Mouse (Mus musculus): ENCODE data around the gene Galnt6. TPM values are rescaled to one million over a fixed set of nuclear protein-coding genes. Genes with fewer than 3 reads are reported as not detected.

Galnt6 gene
- polyA plus RNA-seq, 1 experiment: 0.29 TPM

DNA sequence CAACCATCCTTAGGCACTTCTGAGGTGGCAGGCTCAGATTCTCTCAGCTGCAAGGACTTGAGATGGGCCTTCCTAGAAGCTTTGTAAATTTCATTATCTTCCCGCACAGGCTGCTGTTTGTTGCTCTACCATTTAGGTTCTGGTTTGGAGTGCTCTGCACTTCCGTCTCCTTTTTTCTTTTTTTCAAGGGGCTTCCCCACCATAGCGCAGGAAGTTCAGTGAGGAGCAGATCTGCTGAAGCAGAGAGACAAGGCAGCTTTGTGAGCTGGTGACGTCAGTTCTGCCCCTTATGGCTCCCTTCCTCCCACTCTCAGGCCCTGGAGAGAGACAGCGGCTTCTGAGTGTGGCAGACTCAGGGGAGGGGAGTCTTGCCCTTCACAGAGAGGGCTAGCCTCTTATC lies 3.4 kb upstream of the Galnt6 start:
- Histone ChIP-seq H3K4me3 (ENCODE audit: insufficient read depth, poor library complexity, severe bottlenecking) (no peak overlapping the region), H3K79me2 (ENCODE audit: control insufficient read depth, insufficient read depth) (no peaks in the 10 kb centered on the region), H3ac (ENCODE audit: control insufficient read depth, insufficient read length, low read depth) (no peak overlapping the region), H3K27me3 (ENCODE audit: control insufficient read depth, insufficient read depth, insufficient read length) (no peaks in the 10 kb centered on the region), H3K36me3 (ENCODE audit: control insufficient read depth, insufficient read depth) (no peaks in the 10 kb centered on the region), H3K79me3 (ENCODE audit: low read depth) (no peaks in the 10 kb centered on the region)
- TF ChIP-seq MYOG (IDR thresholded peaks at IDR 0.05; ENCODE audit: control insufficient read depth, extremely low read depth, insufficient read length) (no peak), MYOD1 (IDR thresholded peaks at IDR 0.05; ENCODE audit: control insufficient read depth, insufficient read length, low read depth) (no peak), MAX (IDR thresholded peaks at IDR 0.05) (no peak), USF1 (IDR thresholded peaks at IDR 0.05; ENCODE audit: low read depth) (no peak), FOSL1 (IDR thresholded peaks at IDR 0.05; ENCODE audit: insufficient read depth, low read length, poor library complexity, severe bottlenecking) (no peak), CEBPB (IDR thresholded peaks at IDR 0.05; ENCODE audit: low read depth) (no peak), CTCF (IDR thresholded peaks at IDR 0.05; ENCODE audit: control insufficient read depth, insufficient read depth, insufficient read length) (no peak)

DNA sequence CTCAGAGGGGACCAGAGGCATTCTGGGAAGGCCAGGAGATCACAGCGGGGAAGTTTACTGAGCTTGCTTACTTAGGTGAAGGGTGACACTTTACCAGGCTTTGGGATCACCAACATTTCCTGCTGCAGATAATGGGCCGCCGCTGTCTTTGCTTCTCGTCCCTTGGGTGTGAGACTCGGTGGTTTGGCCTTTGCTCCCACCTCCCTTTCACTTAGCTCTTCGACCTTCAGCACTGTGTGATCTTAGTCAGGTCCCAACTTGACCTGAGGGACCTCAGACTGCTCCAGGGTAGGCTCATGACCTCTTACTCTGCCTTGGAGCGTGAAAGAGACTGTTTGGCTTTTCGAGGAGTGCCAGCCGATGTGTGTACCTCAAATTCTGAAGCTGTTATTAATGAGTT lies 1.9 kb upstream of the Galnt6 start:
- no peaks in the 10 kb centered on the region for H3K36me3 ChIP-seq (ENCODE audit: control insufficient read depth, insufficient read depth)
- no peak for TF ChIP-seq MAX (IDR thresholded peaks at IDR 0.05)
- TF ChIP-seq CTCF (IDR thresholded peaks at IDR 0.05; ENCODE audit: control insufficient read depth, insufficient read depth, insufficient read length): no peak
- no peak for TF ChIP-seq FOSL1 (IDR thresholded peaks at IDR 0.05; ENCODE audit: insufficient read depth, low read length, poor library complexity, severe bottlenecking)
- no peak for TF ChIP-seq USF1 (IDR thresholded peaks at IDR 0.05; ENCODE audit: low read depth)
- TF ChIP-seq MYOD1 (IDR thresholded peaks at IDR 0.05; ENCODE audit: control insufficient read depth, insufficient read length, low read depth): no peak
- TF ChIP-seq MYOG (IDR thresholded peaks at IDR 0.05; ENCODE audit: control insufficient read depth, extremely low read depth, insufficient read length): no peak
- TF ChIP-seq CEBPB (IDR thresholded peaks at IDR 0.05; ENCODE audit: low read depth): no peak
- no peaks in the 10 kb centered on the region for H3K79me2 ChIP-seq (ENCODE audit: control insufficient read depth, insufficient read depth)
- no peak overlapping the region for H3ac ChIP-seq (ENCODE audit: control insufficient read depth, insufficient read length, low read depth)
- H3K27me3 ChIP-seq (ENCODE audit: control insufficient read depth, insufficient read depth, insufficient read length): no peaks in the 10 kb centered on the region
- H3K4me3 ChIP-seq (ENCODE audit: insufficient read depth, poor library complexity, severe bottlenecking): no peak overlapping the region
- H3K79me3 ChIP-seq (ENCODE audit: low read depth): no peaks in the 10 kb centered on the region

DNA sequence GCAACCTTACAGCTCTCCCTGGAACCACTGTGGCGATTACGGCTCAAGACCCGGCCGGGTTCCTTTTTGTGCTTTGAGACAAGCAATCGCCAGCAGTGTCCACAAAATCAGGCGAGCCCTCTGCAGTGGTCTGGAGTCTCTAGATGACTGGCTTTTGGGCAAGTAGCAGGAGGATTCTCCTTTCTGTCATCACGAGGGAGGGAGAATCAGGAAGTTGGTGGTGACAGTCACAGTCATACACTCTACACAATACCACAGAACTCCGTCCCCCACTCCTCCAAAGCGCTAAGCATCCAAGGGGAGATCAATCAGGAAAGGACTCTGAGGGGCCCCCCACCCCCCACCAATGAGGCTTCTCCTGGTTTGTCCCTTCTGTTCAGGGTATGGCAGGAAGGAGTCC lies 590 bp downstream of the Galnt6 start:
- TF ChIP-seq USF1 (IDR thresholded peaks at IDR 0.05; ENCODE audit: low read depth) (no peak), MAX (IDR thresholded peaks at IDR 0.05) (no peak), MYOG (IDR thresholded peaks at IDR 0.05; ENCODE audit: control insufficient read depth, extremely low read depth, insufficient read length) (no peak), CTCF (IDR thresholded peaks at IDR 0.05; ENCODE audit: control insufficient read depth, insufficient read depth, insufficient read length) (no peak), CEBPB (IDR thresholded peaks at IDR 0.05; ENCODE audit: low read depth) (no peak), FOSL1 (IDR thresholded peaks at IDR 0.05; ENCODE audit: insufficient read depth, low read length, poor library complexity, severe bottlenecking) (no peak)
- Histone ChIP-seq H3K79me3 (ENCODE audit: low read depth) (no peaks in the 10 kb centered on the region), H3K79me2 (ENCODE audit: control insufficient read depth, insufficient read depth) (no peaks in the 10 kb centered on the region), H3K27me3 (ENCODE audit: control insufficient read depth, insufficient read depth, insufficient read length) (no peaks in the 10 kb centered on the region), H3K36me3 (ENCODE audit: control insufficient read depth, insufficient read depth) (no peaks in the 10 kb centered on the region), H3K4me3 (ENCODE audit: insufficient read depth, poor library complexity, severe bottlenecking) (no peak overlapping the region), H3ac (ENCODE audit: control insufficient read depth, insufficient read length, low read depth) (no peak overlapping the region)

DNA sequence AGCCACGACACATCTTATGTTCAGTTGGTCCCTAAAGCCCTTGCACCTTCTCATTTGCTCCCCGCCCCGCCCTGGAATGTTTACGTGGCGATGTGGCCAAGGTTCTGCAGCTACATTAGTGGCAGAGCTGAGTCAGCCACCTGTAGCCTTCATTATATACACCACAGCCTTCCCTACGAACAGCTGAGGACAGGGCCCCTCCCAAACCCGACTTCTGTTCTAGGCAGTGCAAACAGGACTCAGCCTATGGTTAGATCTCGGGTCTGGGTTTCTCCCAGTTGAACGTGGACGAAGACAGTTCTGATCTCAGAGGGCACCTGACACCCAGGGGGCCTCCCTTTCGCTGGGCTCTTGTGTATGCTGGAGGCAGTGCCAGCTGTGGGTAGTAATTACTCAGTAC lies 1.3 kb downstream of the Galnt6 start:
- Histone ChIP-seq H3K4me3 (ENCODE audit: insufficient read depth, poor library complexity, severe bottlenecking) (no peak overlapping the region), H3K27me3 (ENCODE audit: control insufficient read depth, insufficient read depth, insufficient read length) (no peaks in the 10 kb centered on the region), H3ac (ENCODE audit: control insufficient read depth, insufficient read length, low read depth) (no peak overlapping the region), H3K79me2 (ENCODE audit: control insufficient read depth, insufficient read depth) (no peaks in the 10 kb centered on the region), H3K79me3 (ENCODE audit: low read depth) (no peaks in the 10 kb centered on the region), H3K36me3 (ENCODE audit: control insufficient read depth, insufficient read depth) (no peaks in the 10 kb centered on the region)
- TF ChIP-seq MYOD1 (IDR thresholded peaks at IDR 0.05; ENCODE audit: control insufficient read depth, insufficient read length, low read depth): peak; percentile 4
- no peak for TF ChIP-seq FOSL1 (IDR thresholded peaks at IDR 0.05; ENCODE audit: insufficient read depth, low read length, poor library complexity, severe bottlenecking)

DNA sequence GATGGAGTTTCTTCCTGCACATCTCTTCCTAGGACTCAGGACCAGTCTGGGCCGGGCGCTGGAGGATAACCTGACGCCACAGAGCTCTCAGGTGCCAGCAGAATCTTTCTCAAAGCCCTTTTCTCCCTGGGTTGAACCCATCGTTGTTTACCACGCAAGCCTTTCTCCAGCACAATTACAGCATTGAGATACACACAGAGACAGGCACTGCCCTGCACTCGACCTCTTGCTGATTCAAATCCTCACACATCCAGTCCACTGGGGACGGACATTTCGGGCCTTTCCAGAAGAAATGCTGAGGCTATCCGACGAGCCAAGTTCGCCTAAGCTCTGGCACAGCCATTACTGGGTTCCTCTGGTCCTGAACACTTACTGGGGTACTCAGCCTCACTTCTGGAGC lies 2.5 kb downstream of the Galnt6 start:
- no peak overlapping the region for H3ac ChIP-seq (ENCODE audit: control insufficient read depth, insufficient read length, low read depth)
- no peak for TF ChIP-seq USF1 (IDR thresholded peaks at IDR 0.05; ENCODE audit: low read depth)
- TF ChIP-seq MYOG (IDR thresholded peaks at IDR 0.05; ENCODE audit: control insufficient read depth, extremely low read depth, insufficient read length): no peak
- no peak for TF ChIP-seq CTCF (IDR thresholded peaks at IDR 0.05; ENCODE audit: control insufficient read depth, insufficient read depth, insufficient read length)
- TF ChIP-seq CEBPB (IDR thresholded peaks at IDR 0.05; ENCODE audit: low read depth): no peak
- no peak for TF ChIP-seq MAX (IDR thresholded peaks at IDR 0.05)
- TF ChIP-seq MYOD1 (IDR thresholded peaks at IDR 0.05; ENCODE audit: control insufficient read depth, insufficient read length, low read depth): no peak
- no peak for TF ChIP-seq FOSL1 (IDR thresholded peaks at IDR 0.05; ENCODE audit: insufficient read depth, low read length, poor library complexity, severe bottlenecking)
- no peaks in the 10 kb centered on the region for H3K79me2 ChIP-seq (ENCODE audit: control insufficient read depth, insufficient read depth)
- H3K79me3 ChIP-seq (ENCODE audit: low read depth): no peaks in the 10 kb centered on the region
- H3K36me3 ChIP-seq (ENCODE audit: control insufficient read depth, insufficient read depth): no peaks in the 10 kb centered on the region
- no peak overlapping the region for H3K4me3 ChIP-seq (ENCODE audit: insufficient read depth, poor library complexity, severe bottlenecking)
- no peaks in the 10 kb centered on the region for H3K27me3 ChIP-seq (ENCODE audit: control insufficient read depth, insufficient read depth, insufficient read length)

DNA sequence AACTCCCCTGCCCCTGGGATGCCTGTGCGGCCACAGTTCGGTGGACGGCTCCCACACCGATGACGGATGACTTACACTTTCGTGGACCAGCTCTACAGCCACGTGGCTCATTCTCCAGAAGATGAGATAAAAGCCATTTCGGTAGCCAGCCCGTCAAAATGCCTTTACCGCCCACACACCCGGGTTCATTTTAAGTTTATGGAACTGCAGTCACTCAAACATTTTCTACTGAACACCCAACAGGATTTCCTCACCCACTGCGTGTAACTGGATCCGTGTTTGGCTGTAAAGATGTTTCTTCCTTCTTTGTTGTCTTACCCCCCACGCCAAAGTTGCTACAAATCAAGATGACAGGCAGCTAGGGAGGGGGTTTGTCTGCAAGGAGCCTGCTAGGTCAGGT lies 5.7 kb downstream of the Galnt6 start:
- no peaks in the 10 kb centered on the region for H3K36me3 ChIP-seq (ENCODE audit: control insufficient read depth, insufficient read depth)
- H3K79me2 ChIP-seq (ENCODE audit: control insufficient read depth, insufficient read depth): no peaks in the 10 kb centered on the region
- H3K4me3 ChIP-seq (ENCODE audit: insufficient read depth, poor library complexity, severe bottlenecking): no peak overlapping the region
- TF ChIP-seq CEBPB (IDR thresholded peaks at IDR 0.05; ENCODE audit: low read depth) (no peak), MYOG (IDR thresholded peaks at IDR 0.05; ENCODE audit: control insufficient read depth, extremely low read depth, insufficient read length) (no peak), USF1 (IDR thresholded peaks at IDR 0.05; ENCODE audit: low read depth) (peak; percentile 45)
- no peaks in the 10 kb centered on the region for H3K27me3 ChIP-seq (ENCODE audit: control insufficient read depth, insufficient read depth, insufficient read length)
- no peak overlapping the region for H3ac ChIP-seq (ENCODE audit: control insufficient read depth, insufficient read length, low read depth)
- no peaks in the 10 kb centered on the region for H3K79me3 ChIP-seq (ENCODE audit: low read depth)

Measured in C2C12 (cell line).